Mouse (Mus musculus) G1E (cell line): ENCODE measurements around the gene Scml4.

ENCODE experiments used
- CTCF ChIP-seq: IDR thresholded peaks from 2 replicates; pipeline ENCODE4 v1.5.1; 2012; ENCODE audit warnings: low read depth, low read length, inconsistent platforms, mixed read lengths
- GATA1 ChIP-seq: IDR thresholded peaks from 2 replicates; pipeline ENCODE4 v1.6.1; 2012; ENCODE audit warnings: borderline replicate concordance, low read length, inconsistent platforms, mixed read lengths
- GATA2 ChIP-seq: IDR thresholded peaks from 2 replicates; pipeline ENCODE4 v1.6.1; 2012; ENCODE audit warnings: low read depth, low read length, inconsistent platforms, borderline replicate concordance
- POLR2AphosphoS5 ChIP-seq: IDR thresholded peaks from 2 replicates; pipeline ENCODE4 v1.6.1; 2012; ENCODE audit warnings: low read depth, low read length, inconsistent platforms; ENCODE audit not compliant: insufficient replicate concordance
- TAL1 ChIP-seq: conservative IDR thresholded peaks from 2 replicates; pipeline ENCODE4 v1.6.1; 2012; ENCODE audit warnings: low read depth, low read length, inconsistent platforms, mixed read lengths

- TF ChIP-seq CTCF: no peak
- no peak for TF ChIP-seq GATA1
- TF ChIP-seq GATA2: no peak
- no peak for TF ChIP-seq TAL1
- TF ChIP-seq POLR2AphosphoS5: no peak
Observed at GRCm38 (mm10) chr10:42897166-42897565, 37.0 kb downstream of the Scml4 start.
